Mouse (Mus musculus): Measurements from ENCODE around the gene Ebf1. TPM values are rescaled to one million over a fixed set of nuclear protein-coding genes. Genes with fewer than 3 reads are reported as not detected.

Gene Ebf1
- total and polyA plus RNA-seq, 3 experiments, result 0.04 TPM; not detected in 2

GRCm38 (mm10) chr11:44837592-44837991 is 220.5 kb downstream of the Ebf1 start:
- Histone ChIP-seq H3K36me3 (ENCODE audit: control insufficient read depth in 1 of 2, insufficient read depth in 2 of 2, low read length in 2 of 2) (no peaks in the 10 kb centered on the region), H3K27me3 (ENCODE audit: control insufficient read depth in 1 of 2, insufficient read depth in 2 of 2, low read length in 2 of 2) (no peaks in the 10 kb centered on the region), H3K27ac (ENCODE audit: control insufficient read depth, low read depth, low read length) (no peak overlapping the region), H3K79me2 (ENCODE audit: control insufficient read depth, insufficient read depth, low read length, poor library complexity) (no peaks in the 10 kb centered on the region), H3K9ac (ENCODE audit: control insufficient read depth, low read depth, low read length, poor library complexity, severe bottlenecking) (no peak overlapping the region), H3K9me3 (replicated peaks; ENCODE audit: insufficient read depth, low read length) (no peaks in the 10 kb centered on the region), H3K4me3 (ENCODE audit: control insufficient read depth in 1 of 2, insufficient read depth in 1 of 2, low read depth in 2 of 2, low read length in 2 of 2) (no peak overlapping the region), H3K4me1 (ENCODE audit: control insufficient read depth in 1 of 2, insufficient read depth in 2 of 2, low read length in 2 of 2) (no peaks in the 10 kb centered on the region)
- TF ChIP-seq ZC3H11A (IDR thresholded peaks at IDR 0.05; ENCODE audit: low read depth, low read length) (no peak), POLR2A (IDR thresholded peaks at IDR 0.05; ENCODE audit: control insufficient read depth in 1 of 2, insufficient read depth in 1 of 2, low read depth in 1 of 2, low read length in 2 of 2, poor library complexity in 1 of 2) (no peak), NELFE (IDR thresholded peaks at IDR 0.05; ENCODE audit: low read depth, low read length) (no peak), KAT2A (conservative IDR thresholded peaks at IDR 0.05; ENCODE audit: low read depth, low read length) (no peak), TAL1 (IDR thresholded peaks at IDR 0.05; ENCODE audit: low read length) (no peak), ELF1 (IDR thresholded peaks at IDR 0.05; ENCODE audit: low read depth, low read length) (no peak), TCF12 (IDR thresholded peaks at IDR 0.05; ENCODE audit: low read depth, low read length) (no peak), MEF2A (IDR thresholded peaks at IDR 0.05; ENCODE audit: extremely low read depth, insufficient replicate concordance, low read depth, low read length, poor library complexity, severe bottlenecking) (no peak), RAD21 (IDR thresholded peaks at IDR 0.05; ENCODE audit: low read depth, low read length) (no peak), NRF1 (IDR thresholded peaks at IDR 0.05; ENCODE audit: insufficient read depth, low read depth, low read length, poor library complexity, severe bottlenecking) (no peak), TBP (IDR thresholded peaks at IDR 0.05; ENCODE audit: low read depth, low read length) (no peak), MAZ (IDR thresholded peaks at IDR 0.05; ENCODE audit: low read depth, low read length) (no peak), MAFK (IDR thresholded peaks at IDR 0.05; ENCODE audit: borderline replicate concordance, low read depth, low read length) (no peak), UBTF (IDR thresholded peaks at IDR 0.05; ENCODE audit: borderline replicate concordance, insufficient read depth, low read depth, low read length) (no peak), ZNF384 (IDR thresholded peaks at IDR 0.05; ENCODE audit: low read depth, low read length) (no peak), MYB (IDR thresholded peaks at IDR 0.05; ENCODE audit: low read depth, low read length) (no peak), POLR2AphosphoS5 (IDR thresholded peaks at IDR 0.05; ENCODE audit: borderline replicate concordance, low read depth, low read length) (no peak), CHD2 (IDR thresholded peaks at IDR 0.05; ENCODE audit: low read length) (no peak), USF2 (IDR thresholded peaks at IDR 0.05; ENCODE audit: borderline replicate concordance in 1 of 2, insufficient read depth in 1 of 2, low read depth in 1 of 2, low read length in 2 of 2) (no peak), EP300 (IDR thresholded peaks at IDR 0.05; ENCODE audit: low read depth in 1 of 2, low read length in 2 of 2) (no peak)
- DNase-seq (ENCODE audit: low read depth, low spot score), result no peak

Measured in MEL (cell line).